In the genomic region with DNA sequence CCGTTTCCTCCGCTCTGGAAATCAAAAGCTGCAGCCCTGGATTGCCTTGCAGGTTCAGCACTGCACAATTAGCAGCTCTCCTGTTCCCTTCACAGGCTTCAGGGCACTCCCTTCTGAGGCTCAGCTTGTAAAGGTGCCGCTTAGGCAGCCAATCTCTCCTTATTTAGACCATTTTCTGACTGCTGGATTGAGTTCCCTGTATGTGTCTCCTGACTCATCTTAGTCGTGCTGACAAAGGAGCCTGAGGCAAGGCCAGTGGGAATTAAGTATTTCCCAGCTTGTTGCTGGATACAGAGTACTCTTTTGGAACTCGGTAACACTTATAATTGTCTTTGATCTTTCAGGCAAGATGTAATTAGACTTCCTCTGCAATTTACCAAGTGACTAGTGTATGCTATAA, we compare ENCODE assay signal across 19 mouse cellular contexts.
DNase-seq lines count a peak whose midpoint lies in the region; ATAC-seq lines count a peak whose summit lies in the region.
"Had no signal": no experiment of that assay in that cellular context is flagged by ENCODE, and none has a peak within 500 bp of the region (broad histone marks: within the 10 kb centered on the region; RNA-seq: fewer than 3 reads in every experiment).

No protein-coding gene starts in this region.

- no peak for ATAC-seq in forebrain, embryonic 12.5 days (ENCODE audit: low FRiP score)
- no peak for ATAC-seq in midbrain, embryonic 15.5 days (replicated peaks)
- no peak for ATAC-seq in megakaryocyte-erythroid progenitor cell, adult 5-6 weeks (replicated peaks; ENCODE audit: low FRiP score, low TSS enrichment, poor library complexity, severe bottlenecking)

- no peaks in the 10 kb centered on the region for H3K9me3 ChIP-seq in forebrain, embryonic 12.5 days
- no peaks in the 10 kb centered on the region for H3K9me3 ChIP-seq in midbrain, embryonic 15.5 days
- H3K9me3 ChIP-seq: embryonic facial prominence, embryonic 10.5 days; limb, embryonic 12.5 days; liver, embryonic 13.5 days; lung, embryonic 15.5 days had no signal

- H3K27ac ChIP-seq in forebrain, embryonic 12.5 days = peak overlapping the region; percentile 53; the same call in 1 of the 2 replicates
- peak overlapping the region; percentile 51 for H3K27ac ChIP-seq in midbrain, embryonic 15.5 days
- H3K27ac ChIP-seq: embryonic facial prominence, embryonic 10.5 days; limb, embryonic 12.5 days; liver, embryonic 13.5 days; lung, embryonic 15.5 days; macrophage had no signal

- intact Hi-C loops in left cerebral cortex, postnatal 10 days (cut with DNase I) = no loop called here

- 23% methylated on average over 5 of the region's 5 CpGs for WGBS in forebrain, embryonic 12.5 days
- WGBS in midbrain, embryonic 15.5 days = 22% methylated on average over 5 of the region's 5 CpGs

- no peaks in the 10 kb centered on the region for H3K27me3 ChIP-seq in forebrain, embryonic 12.5 days
- H3K27me3 ChIP-seq in midbrain, embryonic 15.5 days (replicated peaks) = no peaks in the 10 kb centered on the region
- H3K27me3 ChIP-seq: limb, embryonic 12.5 days; liver, embryonic 13.5 days; lung, embryonic 15.5 days had no signal

- H3K4me1 ChIP-seq in forebrain, embryonic 12.5 days = peaks cover 31% of the 10 kb centered on the region
- H3K4me1 ChIP-seq in midbrain, embryonic 15.5 days = peaks cover 34% of the 10 kb centered on the region
- H3K4me1 ChIP-seq: limb, embryonic 12.5 days; liver, embryonic 13.5 days; lung, embryonic 15.5 days had no signal

- H3K36me3 ChIP-seq in forebrain, embryonic 12.5 days (replicated peaks) = no peaks in the 10 kb centered on the region
- no peaks in the 10 kb centered on the region for H3K36me3 ChIP-seq in midbrain, embryonic 15.5 days (replicated peaks)
- H3K36me3 ChIP-seq: embryonic facial prominence, embryonic 10.5 days; limb, embryonic 12.5 days; liver, embryonic 13.5 days; lung, embryonic 15.5 days had no signal

- H3K4me3 ChIP-seq in forebrain, embryonic 12.5 days (replicated peaks) = no peak overlapping the region
- H3K4me3 ChIP-seq in midbrain, embryonic 15.5 days = no peak overlapping the region
- H3K4me3 ChIP-seq: embryonic facial prominence, embryonic 10.5 days; limb, embryonic 12.5 days; liver, embryonic 13.5 days; lung, embryonic 15.5 days had no signal

- H3K4me2 ChIP-seq in forebrain, embryonic 12.5 days = no peak overlapping the region
- H3K4me2 ChIP-seq in midbrain, embryonic 15.5 days = no peak overlapping the region
- H3K4me2 ChIP-seq: heart, embryonic 11.5 days; limb, embryonic 12.5 days; liver, embryonic 13.5 days; lung, embryonic 15.5 days had no signal

- DNase-seq in left cerebral cortex, adult 11 months (ENCODE audit: low spot score) = peak; percentile 36
- no peak for DNase-seq in left cerebral cortex, postnatal 10 days (ENCODE audit: extremely low spot score in 1 of 2, low spot score in 2 of 2)
- peak; percentile 88 for DNase-seq in brain, adult 2 months (ENCODE audit: low read depth, low spot score)
- no peak for DNase-seq in urinary bladder, postnatal 14 days (ENCODE audit: low spot score)
- DNase-seq: cerebellum, adult 11 months; cerebellum, postnatal 25 days; heart, postnatal 14 days; kidney, adult 9 months; liver, embryonic 13.5 days; spleen, adult 18-20 months; thymus, adult 2 months had no signal

- no peak overlapping the region for H3K9ac ChIP-seq in forebrain, embryonic 12.5 days
- H3K9ac ChIP-seq in midbrain, embryonic 15.5 days = no peak overlapping the region
- H3K9ac ChIP-seq: limb, embryonic 12.5 days; liver, embryonic 13.5 days; lung, embryonic 15.5 days had no signal

Comparison
In these comparisons a context has a peak if more than half of its experiments do, and no peak if none do; other contexts are left out.
1. DNase-seq: peak in left cerebral cortex, adult 11 months (single experiment) and brain, adult 2 months (single experiment); none in left cerebral cortex, postnatal 10 days (0 of 2) and urinary bladder, postnatal 14 days (single experiment).